Comparison of ENCODE assay signal across 9 mouse cellular contexts in the genomic region with DNA sequence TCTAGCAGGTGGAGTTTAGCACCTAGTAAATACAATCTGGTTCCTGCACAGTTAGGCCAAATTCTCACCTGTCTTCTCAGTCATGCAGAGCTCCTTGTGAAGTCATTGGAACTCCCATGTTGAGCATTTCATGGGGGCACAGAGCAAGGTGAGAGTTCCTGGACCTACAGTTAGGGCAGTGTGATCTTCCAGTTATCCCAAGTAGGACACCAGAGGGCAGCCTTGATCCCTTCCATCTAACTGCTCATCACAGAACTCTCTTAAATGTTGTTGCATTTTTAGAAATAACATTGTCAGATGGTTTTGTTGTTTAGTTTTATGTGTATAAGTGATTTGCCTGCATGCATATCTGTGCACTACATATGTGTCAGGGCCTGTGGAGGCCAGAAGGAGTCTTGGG. TPM values are rescaled to one million over a fixed set of nuclear protein-coding genes. Genes with fewer than 3 reads are reported as not detected.
DNase-seq lines count a peak whose midpoint lies in the region; ATAC-seq and TF ChIP-seq lines count a peak whose summit lies in the region.
"Had no signal": no experiment of that assay in that cellular context is flagged by ENCODE, and none has a peak within 500 bp of the region (broad histone marks: within the 10 kb centered on the region; RNA-seq: fewer than 3 reads in every experiment).

No protein-coding gene starts in this region.

- no peak for TF ChIP-seq POLR2A in heart, adult 2 months (IDR thresholded peaks at IDR 0.05; ENCODE audit: insufficient read depth, low read depth, low read length)

- intact Hi-C loops in heart, adult 2 months (cut with DNase I), result loop anchor here (1.0 kb wide), 1 partner anchor 151 kb away; no protein-coding TSS in a partner anchor
- intact Hi-C loops in heart, postnatal 25 days (cut with DNase I), result loop anchor here (5.0 kb wide), 1 partner anchor 150 kb away; no protein-coding TSS in a partner anchor

- H3K9me3 ChIP-seq in neural tube, embryonic 11.5 days (ENCODE audit: control insufficient read depth, low read length), result no peaks in the 10 kb centered on the region
- H3K9me3 ChIP-seq in neural tube, embryonic 15.5 days (replicated peaks), result no peaks in the 10 kb centered on the region
- no peaks in the 10 kb centered on the region for H3K9me3 ChIP-seq in forebrain, embryonic 13.5 days (replicated peaks)
- H3K9me3 ChIP-seq: neural tube, embryonic 13.5 days had no signal

- peak; percentile 71 for TF ChIP-seq CTCF in heart, adult 2 months (IDR thresholded peaks at IDR 0.05)

- no peak for DNase-seq in heart, adult 2 months
- no peak for DNase-seq in heart, postnatal 25 days (ENCODE audit: low spot score)
- peak; percentile 13 for DNase-seq in neural tube, embryonic 11.5 days (ENCODE audit: low spot score)
- peak; percentile 30 for DNase-seq in cerebellum, adult 9-10 months
- DNase-seq in lung, postnatal 14 days, result peak; percentile 30
- DNase-seq in layer of hippocampus, adult 9-10 months (ENCODE audit: low spot score), result no peak

- no peak overlapping the region for H3K27ac ChIP-seq in heart, adult 2 months
- H3K27ac ChIP-seq in neural tube, embryonic 11.5 days (ENCODE audit: low read depth, low read length), result no peak overlapping the region
- no peak overlapping the region for H3K27ac ChIP-seq in neural tube, embryonic 15.5 days (replicated peaks)
- H3K27ac ChIP-seq in forebrain, embryonic 13.5 days, result no peak overlapping the region
- H3K27ac ChIP-seq: neural tube, embryonic 13.5 days had no signal

- H3K27me3 ChIP-seq in heart, adult 2 months (ENCODE audit: control insufficient read depth, insufficient read depth, low read length), result no peaks in the 10 kb centered on the region
- no peaks in the 10 kb centered on the region for H3K27me3 ChIP-seq in neural tube, embryonic 11.5 days (ENCODE audit: control insufficient read depth, insufficient read depth, low read length)
- H3K27me3 ChIP-seq in neural tube, embryonic 15.5 days (replicated peaks), result no peaks in the 10 kb centered on the region
- H3K27me3 ChIP-seq in forebrain, embryonic 13.5 days, result no peaks in the 10 kb centered on the region
- H3K27me3 ChIP-seq: neural tube, embryonic 13.5 days had no signal

- no peaks in the 10 kb centered on the region for H3K36me3 ChIP-seq in heart, adult 2 months (ENCODE audit: control insufficient read depth, insufficient read depth, low read length)
- H3K36me3 ChIP-seq in neural tube, embryonic 11.5 days (ENCODE audit: control insufficient read depth, insufficient read depth, low read length), result peaks cover 2% of the 10 kb centered on the region; the same call in 1 of the 2 replicates
- peaks cover 14% of the 10 kb centered on the region for H3K36me3 ChIP-seq in neural tube, embryonic 15.5 days
- H3K36me3 ChIP-seq in forebrain, embryonic 13.5 days (ENCODE audit: poor library complexity, severe bottlenecking), result peaks cover 37% of the 10 kb centered on the region

- H3K9ac ChIP-seq in heart, adult 2 months (ENCODE audit: low read depth, low read length), result no peak overlapping the region
- H3K9ac ChIP-seq in neural tube, embryonic 11.5 days (ENCODE audit: low read length), result no peak overlapping the region
- no peak overlapping the region for H3K9ac ChIP-seq in neural tube, embryonic 15.5 days (replicated peaks)
- H3K9ac ChIP-seq in forebrain, embryonic 13.5 days, result no peak overlapping the region
- H3K9ac ChIP-seq: neural tube, embryonic 13.5 days had no signal

- H3K4me2 ChIP-seq in neural tube, embryonic 11.5 days (ENCODE audit: low read depth), result no peak overlapping the region
- H3K4me2 ChIP-seq in neural tube, embryonic 15.5 days, result no peak overlapping the region
- H3K4me2 ChIP-seq in forebrain, embryonic 13.5 days, result no peak overlapping the region
- H3K4me2 ChIP-seq: neural tube, embryonic 13.5 days had no signal

- no peak for TF ChIP-seq EP300 in heart, adult 2 months (IDR thresholded peaks at IDR 0.05; ENCODE audit: insufficient read depth, low read depth, low read length)

- no peak overlapping the region for H3K4me3 ChIP-seq in heart, adult 2 months
- no peak overlapping the region for H3K4me3 ChIP-seq in neural tube, embryonic 11.5 days (ENCODE audit: low read depth, low read length)
- H3K4me3 ChIP-seq in neural tube, embryonic 15.5 days (replicated peaks), result no peak overlapping the region
- no peak overlapping the region for H3K4me3 ChIP-seq in forebrain, embryonic 13.5 days
- H3K4me3 ChIP-seq: neural tube, embryonic 13.5 days had no signal

- no peak for ATAC-seq in neural tube, embryonic 11.5 days (ENCODE audit: insufficient read depth, low FRiP score, low TSS enrichment)
- no peak for ATAC-seq in neural tube, embryonic 15.5 days (ENCODE audit: low FRiP score)
- no peak for ATAC-seq in forebrain, embryonic 13.5 days

- no peaks in the 10 kb centered on the region for H3K79me2 ChIP-seq in heart, adult 2 months (replicated peaks; ENCODE audit: control insufficient read depth, insufficient read depth, low read length)

- no peaks in the 10 kb centered on the region for H3K4me1 ChIP-seq in heart, adult 2 months (ENCODE audit: control insufficient read depth, insufficient read depth, low read length)
- H3K4me1 ChIP-seq in neural tube, embryonic 11.5 days (ENCODE audit: control insufficient read depth, insufficient read depth, low read length), result no peaks in the 10 kb centered on the region
- H3K4me1 ChIP-seq in neural tube, embryonic 15.5 days, result no peaks in the 10 kb centered on the region
- H3K4me1 ChIP-seq in forebrain, embryonic 13.5 days, result no peaks in the 10 kb centered on the region
- H3K4me1 ChIP-seq: neural tube, embryonic 13.5 days had no signal

RNA-seq across cellular contexts. Expression of a gene that starts 29.0 kb away (rescaled TPM):
- total RNA-seq in heart, adult 2 months (2021), result 1 to 10 TPM in 1 of 2 experiments, under 1 TPM in 1; 0.97 to 1.1 TPM
- polyA plus RNA-seq in heart, adult 2 months (2012; rRNA removed), result 0.23 TPM in 2 replicates
- 1 to 10 TPM; 1.0 to 1.3 TPM for total RNA-seq in heart, postnatal 25 days (2021)
- 5.0 and 5.4 TPM in 2 replicates for polyA plus RNA-seq in neural tube, embryonic 11.5 days (2014; fragmentation: Nextera tagmentation; extraction: Ambion mirVana)
- 1.8 and 2.3 TPM in 2 replicates for polyA plus RNA-seq in neural tube, embryonic 15.5 days (2015; fragmentation: Nextera tagmentation; extraction: Ambion mirVana)
- 2.8 and 3.2 TPM in 2 replicates for polyA plus RNA-seq in forebrain, embryonic 13.5 days (2015; fragmentation: Nextera tagmentation; extraction: Ambion mirVana)

RNA-seq across cellular contexts. Expression of a gene that starts 29.2 kb away (rescaled TPM):
- total RNA-seq in heart, adult 2 months (2021), result 1 to 10 TPM; 4.4 to 6.6 TPM
- 2.6 and 4.5 TPM in 2 replicates for polyA plus RNA-seq in heart, adult 2 months (2012; rRNA removed)
- 1 to 10 TPM; 3.7 to 4.4 TPM for total RNA-seq in heart, postnatal 25 days (2021)
- polyA plus RNA-seq in neural tube, embryonic 11.5 days (2014; fragmentation: Nextera tagmentation; extraction: Ambion mirVana), result 99.9 and 104 TPM in 2 replicates
- 93.2 and 104 TPM in 2 replicates for polyA plus RNA-seq in neural tube, embryonic 15.5 days (2015; fragmentation: Nextera tagmentation; extraction: Ambion mirVana)
- 63.4 and 76.1 TPM in 2 replicates for polyA plus RNA-seq in forebrain, embryonic 13.5 days (2015; fragmentation: Nextera tagmentation; extraction: Ambion mirVana)

Comparison
In these comparisons a context has a peak if more than half of its experiments do, and no peak if none do; other contexts are left out.
1. DNase-seq: peak in neural tube, embryonic 11.5 days (single experiment), cerebellum, adult 9-10 months (single experiment) and lung, postnatal 14 days (single experiment); none in heart, adult 2 months (0 of 2), heart, postnatal 25 days (single experiment) and layer of hippocampus, adult 9-10 months (single experiment).
2. RNA of a gene that starts 29.2 kb away (polyA plus RNA-seq): 93.2 to 104 TPM in neural tube, embryonic 15.5 days, 99.9 to 104 TPM in neural tube, embryonic 11.5 days and 63.4 to 76.1 TPM in forebrain, embryonic 13.5 days; 2.6 to 4.5 TPM in heart, adult 2 months; every median in the first group is over 10 times any median in the second.